Mouse (Mus musculus) midbrain, embryonic 13.5 days (tissue): ENCODE measurements at regions not wholly inside any gene's neighbourhood (a gene's known extent, or its start where the extent isn't known, plus 50 kb on each side); places are given as distances from the start of the nearest gene placed in this dataset.

Source experiments
- ATAC-seq: fragments of 200-750 bp; cut with Nextera tagmentation; 2 replicates; pipeline ENCODE4 v1.8.0; 2017; ENCODE audit warnings: mild to moderate bottlenecking, moderate TSS enrichment, moderate library complexity
- H3K27ac ChIP-seq: fragments of 300-500 bp; sonication (generic); 2 replicates; pipeline ENCODE4 v1.5.1; 2015; ENCODE audit warnings: inconsistent platforms, mild to moderate bottlenecking, moderate library complexity
- H3K27me3 ChIP-seq: fragments of 300-500 bp; sonication (generic); 2 replicates; pipeline ENCODE4 v1.6.1; 2015; ENCODE audit warnings: mild to moderate bottlenecking, inconsistent platforms
- H3K36me3 ChIP-seq: fragments of 300-500 bp; sonication (generic); 2 replicates; pipeline ENCODE4 v1.6.1; 2015; ENCODE audit warnings: mild to moderate bottlenecking, inconsistent platforms
- H3K4me1 ChIP-seq: fragments of 300-500 bp; sonication (generic); replicated peaks from 2 replicates; pipeline ENCODE4 v1.6.1; 2015; ENCODE audit warnings: inconsistent platforms
- H3K4me2 ChIP-seq: fragments of 300-500 bp; sonication (generic); replicated peaks from 2 replicates; pipeline ENCODE4 v1.6.1; 2015; ENCODE audit warnings: moderate library complexity, mild to moderate bottlenecking, inconsistent platforms
- H3K4me3 ChIP-seq: fragments of 300-500 bp; sonication (generic); replicated peaks from 2 replicates; pipeline ENCODE4 v1.5.1; 2015; ENCODE audit warnings: mild to moderate bottlenecking, inconsistent platforms
- H3K9ac ChIP-seq: fragments of 300-500 bp; sonication (generic); replicated peaks from 2 replicates; pipeline ENCODE4 v1.6.1; 2015; ENCODE audit warnings: mild to moderate bottlenecking, inconsistent platforms
- H3K9me3 ChIP-seq: fragments of 300-500 bp; sonication (generic); 2 replicates; pipeline ENCODE4 v1.6.1; 2016; ENCODE audit warnings: mild to moderate bottlenecking, inconsistent platforms
- WGBS: fragments of 180-500 bp; shearing (Covaris S2); methylation state at CpG from one replicate; pipeline ENCODE4 v1.1.7; 2015; 5-methylcytosine and 5-hydroxymethylcytosine counted together

- Histone ChIP-seq H3K4me1 (no peaks in the 10 kb centered on the region), H3K4me3 (no peak overlapping the region), H3K9ac (no peak overlapping the region), H3K27me3 (no peaks in the 10 kb centered on the region), H3K9me3 (no peaks in the 10 kb centered on the region), H3K27ac (no peak overlapping the region), H3K36me3 (no peaks in the 10 kb centered on the region), H3K4me2 (no peak overlapping the region)
- ATAC-seq, result no peak
- WGBS, result 97% methylated on average over 8 of the region's 8 CpGs
Observed at GRCm38 (mm10) chr2:147647972-147648371, 286.2 kb downstream of the Pax1 start.

GRCm38 (mm10) chr2:147647506-147647905 is 285.8 kb downstream of the Pax1 start:
- 85% methylated on average over 4 of the region's 4 CpGs for whole genome bisulfite sequencing
- H3K27me3 ChIP-seq, result no peaks in the 10 kb centered on the region
- no peak overlapping the region for H3K9ac ChIP-seq
- H3K4me3 ChIP-seq, result no peak overlapping the region
- H3K9me3 ChIP-seq, result no peaks in the 10 kb centered on the region
- no peak overlapping the region for H3K27ac ChIP-seq
- no peak for ATAC-seq
- H3K4me2 ChIP-seq, result no peak overlapping the region
- H3K36me3 ChIP-seq, result no peaks in the 10 kb centered on the region
- H3K4me1 ChIP-seq, result no peaks in the 10 kb centered on the region

GRCm38 (mm10) chr2:147637882-147638281 is 276.2 kb downstream of the Pax1 start:
- H3K4me1 ChIP-seq, result peaks cover 4% of the 10 kb centered on the region
- no peak for ATAC-seq
- WGBS, result 84% methylated on average over 1 of the region's 1 CpGs

GRCm38 (mm10) chr2:147632737-147633136 is 271.0 kb downstream of the Pax1 start:
- no peak overlapping the region for H3K27ac ChIP-seq
- no peak overlapping the region for H3K9ac ChIP-seq
- H3K9me3 ChIP-seq, result no peaks in the 10 kb centered on the region
- no peak overlapping the region for H3K4me2 ChIP-seq
- peaks cover 9% of the 10 kb centered on the region for H3K4me1 ChIP-seq
- 35% methylated on average over 6 of the region's 6 CpGs for WGBS
- H3K36me3 ChIP-seq, result no peaks in the 10 kb centered on the region
- ATAC-seq, result no peak
- no peak overlapping the region for H3K4me3 ChIP-seq
- H3K27me3 ChIP-seq, result no peaks in the 10 kb centered on the region

More at GRCm38 (mm10) chr2:147637882-147638281, 276.2 kb downstream of the Pax1 start:
- H3K4me3 ChIP-seq, result no peak overlapping the region
- no peaks in the 10 kb centered on the region for H3K27me3 ChIP-seq
- no peaks in the 10 kb centered on the region for H3K9me3 ChIP-seq
- no peak overlapping the region for H3K9ac ChIP-seq
- H3K27ac ChIP-seq, result no peak overlapping the region
- H3K4me2 ChIP-seq, result no peak overlapping the region
- H3K36me3 ChIP-seq, result no peaks in the 10 kb centered on the region

GRCm38 (mm10) chr2:147629716-147630115 is 268.0 kb downstream of the Pax1 start:
- H3K27ac ChIP-seq, result no peak overlapping the region
- no peaks in the 10 kb centered on the region for H3K36me3 ChIP-seq
- no peak overlapping the region for H3K4me3 ChIP-seq
- ATAC-seq, result no peak
- no peaks in the 10 kb centered on the region for H3K27me3 ChIP-seq
- no peaks in the 10 kb centered on the region for H3K9me3 ChIP-seq
- H3K9ac ChIP-seq, result no peak overlapping the region
- 88% methylated on average over 3 of the region's 3 CpGs for WGBS
- peaks cover 9% of the 10 kb centered on the region for H3K4me1 ChIP-seq
- H3K4me2 ChIP-seq, result no peak overlapping the region

GRCm38 (mm10) chr2:147627096-147627495 is 265.4 kb downstream of the Pax1 start:
- Histone ChIP-seq H3K27ac (no peak overlapping the region), H3K4me2 (no peak overlapping the region), H3K4me3 (no peak overlapping the region), H3K27me3 (no peaks in the 10 kb centered on the region), H3K36me3 (no peaks in the 10 kb centered on the region), H3K9ac (no peak overlapping the region), H3K4me1 (no peaks in the 10 kb centered on the region), H3K9me3 (no peaks in the 10 kb centered on the region)
- no peak for ATAC-seq
- 79% methylated on average over 5 of the region's 5 CpGs for WGBS

- no peak overlapping the region for H3K27ac ChIP-seq
- H3K9me3 ChIP-seq, result no peaks in the 10 kb centered on the region
- no peaks in the 10 kb centered on the region for H3K27me3 ChIP-seq
- no peak overlapping the region for H3K4me3 ChIP-seq
- H3K4me1 ChIP-seq, result no peaks in the 10 kb centered on the region
- 87% methylated on average over 4 of the region's 4 CpGs for WGBS
- H3K36me3 ChIP-seq, result no peaks in the 10 kb centered on the region
- ATAC-seq, result no peak
- H3K9ac ChIP-seq, result no peak overlapping the region
- no peak overlapping the region for H3K4me2 ChIP-seq
Observed at GRCm38 (mm10) chr2:147623116-147623515, 261.4 kb downstream of the Pax1 start.

GRCm38 (mm10) chr2:147617849-147618248 is 256.1 kb downstream of the Pax1 start:
- no peak overlapping the region for H3K9ac ChIP-seq
- no peak overlapping the region for H3K27ac ChIP-seq
- H3K36me3 ChIP-seq, result no peaks in the 10 kb centered on the region
- WGBS, result 73% methylated on average over 10 of the region's 10 CpGs
- ATAC-seq, result no peak
- H3K9me3 ChIP-seq, result no peaks in the 10 kb centered on the region
- H3K4me2 ChIP-seq, result no peak overlapping the region
- no peak overlapping the region for H3K4me3 ChIP-seq
- no peaks in the 10 kb centered on the region for H3K4me1 ChIP-seq
- H3K27me3 ChIP-seq, result no peaks in the 10 kb centered on the region

- Histone ChIP-seq H3K9me3 (no peaks in the 10 kb centered on the region), H3K4me3 (no peak overlapping the region), H3K27ac (no peak overlapping the region), H3K9ac (no peak overlapping the region), H3K4me2 (no peak overlapping the region), H3K4me1 (no peaks in the 10 kb centered on the region), H3K27me3 (no peaks in the 10 kb centered on the region), H3K36me3 (no peaks in the 10 kb centered on the region)
- ATAC-seq, result no peak
Observed at GRCm38 (mm10) chr2:147610343-147610742, 248.6 kb downstream of the Pax1 start.

- Histone ChIP-seq H3K27me3 (no peaks in the 10 kb centered on the region), H3K4me1 (no peaks in the 10 kb centered on the region), H3K9me3 (no peaks in the 10 kb centered on the region), H3K27ac (no peak overlapping the region), H3K4me2 (no peak overlapping the region), H3K4me3 (no peak overlapping the region), H3K9ac (no peak overlapping the region), H3K36me3 (no peaks in the 10 kb centered on the region)
- WGBS, result 89% methylated on average over 2 of the region's 2 CpGs
- no peak for ATAC-seq
Observed at GRCm38 (mm10) chr2:147601639-147602038, 239.9 kb downstream of the Pax1 start.

GRCm38 (mm10) chr2:147572413-147572812 is 210.7 kb downstream of the Pax1 start:
- Histone ChIP-seq H3K4me2 (no peak overlapping the region), H3K27ac (no peak overlapping the region), H3K4me1 (no peaks in the 10 kb centered on the region), H3K27me3 (no peaks in the 10 kb centered on the region), H3K9me3 (no peaks in the 10 kb centered on the region), H3K9ac (no peak overlapping the region), H3K4me3 (no peak overlapping the region), H3K36me3 (no peaks in the 10 kb centered on the region)
- ATAC-seq, result no peak
- 81% methylated on average over 1 of the region's 1 CpGs for WGBS

- H3K27ac ChIP-seq, result no peak overlapping the region
- H3K9me3 ChIP-seq, result no peaks in the 10 kb centered on the region
- H3K4me3 ChIP-seq, result no peak overlapping the region
- no peak overlapping the region for H3K4me2 ChIP-seq
- H3K36me3 ChIP-seq, result no peaks in the 10 kb centered on the region
- no peak for ATAC-seq
- no peaks in the 10 kb centered on the region for H3K4me1 ChIP-seq
- WGBS, result 87% methylated on average over 7 of the region's 7 CpGs
- H3K27me3 ChIP-seq, result no peaks in the 10 kb centered on the region
- H3K9ac ChIP-seq, result no peak overlapping the region
Observed at GRCm38 (mm10) chr2:147561220-147561619, 199.5 kb downstream of the Pax1 start.

- ATAC-seq, result no peak
- 90% methylated on average over 20 of the region's 20 CpGs for WGBS
Observed at GRCm38 (mm10) chr2:147560426-147561155, 198.9 kb downstream of the Pax1 start.

More at GRCm38 (mm10) chr2:147560426-147561155, 198.9 kb downstream of the Pax1 start:
- no peaks in the 10 kb centered on the region for H3K36me3 ChIP-seq
- no peak overlapping the region for H3K27ac ChIP-seq
- H3K4me2 ChIP-seq, result no peak overlapping the region
- H3K9me3 ChIP-seq, result no peaks in the 10 kb centered on the region
- H3K4me1 ChIP-seq, result no peaks in the 10 kb centered on the region
- H3K9ac ChIP-seq, result no peak overlapping the region
- H3K27me3 ChIP-seq, result no peaks in the 10 kb centered on the region
- no peak overlapping the region for H3K4me3 ChIP-seq
